Mouse (Mus musculus) C2C12 (cell line): ENCODE measurements around the gene Casz1. TPM values are rescaled to one million over a fixed set of nuclear protein-coding genes. Genes with fewer than 3 reads are reported as not detected.

Experiments used
- H3K27me3 ChIP-seq: one replicate; pipeline ENCODE4 v1.6.1; 2011; ENCODE audit not compliant: control insufficient read depth, insufficient read depth, insufficient read length
- H3K36me3 ChIP-seq: one replicate; pipeline ENCODE4 v1.6.1; 2011; ENCODE audit not compliant: control insufficient read depth, insufficient read depth
- H3K4me3 ChIP-seq: one replicate; pipeline ENCODE4 v1.5.1; 2011; ENCODE audit warnings: mild to moderate bottlenecking, control low read depth; ENCODE audit not compliant: poor library complexity, insufficient read depth, severe bottlenecking
- H3K79me2 ChIP-seq: one replicate; pipeline ENCODE4 v1.6.1; 2011; ENCODE audit not compliant: control insufficient read depth, insufficient read depth
- H3K79me3 ChIP-seq: one replicate; pipeline ENCODE4 v1.6.1; 2011; ENCODE audit warnings: low read depth, control low read depth
- H3ac ChIP-seq: one replicate; pipeline ENCODE3; 2011; ENCODE audit warnings: low read depth; ENCODE audit not compliant: control insufficient read depth, insufficient read length
- CEBPB ChIP-seq: IDR thresholded peaks from one replicate; pipeline ENCODE4 v1.6.1; 2011; ENCODE audit warnings: low read depth, mild to moderate bottlenecking, control low read depth, moderate library complexity
- CTCF ChIP-seq: IDR thresholded peaks from one replicate; pipeline ENCODE4 v1.5.1; 2011; ENCODE audit not compliant: control insufficient read depth, insufficient read depth, insufficient read length
- FOSL1 ChIP-seq: IDR thresholded peaks from one replicate; pipeline ENCODE4 v1.8.0; 2011; ENCODE audit warnings: mild to moderate bottlenecking, low read length; ENCODE audit not compliant: poor library complexity, insufficient read depth, severe bottlenecking
- MAX ChIP-seq: IDR thresholded peaks from one replicate; pipeline ENCODE4 v1.6.1; 2011; ENCODE audit warnings: mild to moderate bottlenecking, control low read depth
- MYOD1 ChIP-seq: IDR thresholded peaks from one replicate; pipeline ENCODE4 v1.6.1; 2011; ENCODE audit warnings: low read depth; ENCODE audit not compliant: control insufficient read depth, insufficient read length
- MYOG ChIP-seq: IDR thresholded peaks from one replicate; pipeline ENCODE4 v1.6.1; 2011; ENCODE audit not compliant: control insufficient read depth, insufficient read length; ENCODE audit errors: extremely low read depth
- USF1 ChIP-seq: IDR thresholded peaks from one replicate; pipeline ENCODE4 v1.6.1; 2011; ENCODE audit warnings: low read depth, mild to moderate bottlenecking, control low read depth, moderate library complexity
- polyA plus RNA-seq: library from polyadenylated mRNA; unstranded; fragments of >200 nt; fragmentation: generic; extraction: Trizol; gene quantifications from one replicate; pipeline ENCODE4 v1.2.1, GENCODE M21; 2012; ENCODE audit warnings: missing spikeins

Casz1 gene
- polyA plus RNA-seq, 1 experiment, result 0.07 TPM

GRCm38 (mm10) chr4:148820171-148820570 is 15.9 kb downstream of the Casz1 start:
- no peaks in the 10 kb centered on the region for H3K79me2 ChIP-seq
- TF ChIP-seq MYOD1 (no peak), CEBPB (no peak), MAX (no peak)

DNA sequence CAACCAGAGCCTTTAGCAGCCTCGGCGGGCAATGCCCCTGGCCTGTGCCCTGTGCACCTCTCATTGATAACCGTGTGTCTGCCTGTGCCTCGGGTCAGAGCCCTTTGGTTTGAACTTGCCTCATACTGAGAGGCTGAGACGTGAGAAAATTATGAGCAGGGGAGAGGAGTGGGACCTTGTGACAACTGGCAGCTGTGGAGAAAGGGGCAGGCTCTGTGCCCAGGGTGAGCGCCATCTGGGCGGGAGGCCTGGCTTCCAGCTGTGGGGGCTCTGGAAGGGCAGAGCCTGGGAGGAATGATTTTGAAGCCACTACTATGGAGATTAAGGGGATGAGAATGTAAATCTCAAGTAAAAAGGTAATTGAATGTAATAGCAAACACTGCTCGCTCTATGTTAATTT is 19.1 kb downstream of the Casz1 start:
- Histone ChIP-seq H3ac (no peak overlapping the region), H3K27me3 (peaks cover 10% of the 10 kb centered on the region), H3K79me3 (no peaks in the 10 kb centered on the region), H3K4me3 (no peak overlapping the region), H3K36me3 (no peaks in the 10 kb centered on the region), H3K79me2 (no peaks in the 10 kb centered on the region)
- TF ChIP-seq MYOD1, result no peak
- TF ChIP-seq CTCF, result no peak
- no peak for TF ChIP-seq FOSL1
- TF ChIP-seq USF1, result no peak
- TF ChIP-seq MYOG, result no peak
- TF ChIP-seq CEBPB, result no peak
- TF ChIP-seq MAX, result no peak

More at GRCm38 (mm10) chr4:148820171-148820570, 15.9 kb downstream of the Casz1 start:
- Histone ChIP-seq H3K36me3 (no peaks in the 10 kb centered on the region), H3K4me3 (no peak overlapping the region), H3ac (no peak overlapping the region), H3K27me3 (peaks cover 4% of the 10 kb centered on the region), H3K79me3 (no peaks in the 10 kb centered on the region)

GRCm38 (mm10) chr4:148830350-148830749 is 26.1 kb downstream of the Casz1 start:
- Histone ChIP-seq H3K36me3 (no peaks in the 10 kb centered on the region), H3ac (no peak overlapping the region), H3K79me3 (no peaks in the 10 kb centered on the region), H3K27me3 (peaks cover 11% of the 10 kb centered on the region), H3K4me3 (no peak overlapping the region), H3K79me2 (no peaks in the 10 kb centered on the region)
- TF ChIP-seq MYOG (no peak), CTCF (no peak), USF1 (peak; percentile 96), CEBPB (no peak), FOSL1 (no peak)

GRCm38 (mm10) chr4:148833245-148833990 is 29.2 kb downstream of the Casz1 start:
- Histone ChIP-seq H3K79me2 (no peaks in the 10 kb centered on the region), H3K4me3 (no peak overlapping the region), H3K27me3 (peaks cover 27% of the 10 kb centered on the region), H3K79me3 (no peaks in the 10 kb centered on the region), H3ac (no peak overlapping the region), H3K36me3 (no peaks in the 10 kb centered on the region)
- TF ChIP-seq MAX (no peak), FOSL1 (no peak), USF1 (no peak), MYOD1 (no peak), MYOG (no peak), CEBPB (no peak), CTCF (no peak)

GRCm38 (mm10) chr4:148836391-148836790 is 32.2 kb downstream of the Casz1 start:
- H3K4me3 ChIP-seq, result no peak overlapping the region
- H3K79me2 ChIP-seq, result no peaks in the 10 kb centered on the region
- H3ac ChIP-seq, result no peak overlapping the region
- peaks cover 40% of the 10 kb centered on the region for H3K27me3 ChIP-seq
- no peaks in the 10 kb centered on the region for H3K36me3 ChIP-seq
- H3K79me3 ChIP-seq, result no peaks in the 10 kb centered on the region
- TF ChIP-seq USF1, result no peak
- no peak for TF ChIP-seq MYOD1
- no peak for TF ChIP-seq MYOG

DNA sequence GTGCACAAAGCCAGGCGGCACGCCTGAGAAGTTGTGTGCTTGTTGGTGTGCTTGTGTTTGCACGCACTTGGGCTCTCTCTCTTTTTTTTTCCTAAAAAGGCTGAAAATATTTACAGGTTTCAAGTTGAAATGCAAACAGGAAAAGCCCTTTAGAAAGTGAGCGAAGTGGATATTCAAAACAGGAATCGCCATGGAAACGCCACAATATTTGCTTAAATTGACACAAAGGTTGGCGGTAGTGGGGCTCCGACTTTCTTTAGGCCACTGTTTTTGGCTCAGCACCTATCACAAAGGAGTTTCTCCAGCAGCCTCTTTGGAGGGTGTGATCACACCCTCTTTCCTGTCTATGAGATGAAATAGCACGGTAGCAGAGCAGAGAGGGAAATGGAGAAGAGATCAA is 32.8 kb downstream of the Casz1 start:
- no peaks in the 10 kb centered on the region for H3K79me2 ChIP-seq
- H3K27me3 ChIP-seq, result peaks cover 46% of the 10 kb centered on the region
- no peaks in the 10 kb centered on the region for H3K36me3 ChIP-seq
- no peak overlapping the region for H3K4me3 ChIP-seq
- no peaks in the 10 kb centered on the region for H3K79me3 ChIP-seq
- no peak overlapping the region for H3ac ChIP-seq
- no peak for TF ChIP-seq MAX
- no peak for TF ChIP-seq MYOD1
- TF ChIP-seq CTCF, result no peak
- no peak for TF ChIP-seq FOSL1
- TF ChIP-seq MYOG, result no peak
- TF ChIP-seq CEBPB, result no peak
- no peak for TF ChIP-seq USF1
